ENCODE assay signal across 28 mouse cellular contexts in genomic region chr17:92733941-92734340, GRCm38 (mm10).
"Had no signal": no experiment of that assay in that cellular context is flagged by ENCODE, and none has a peak within 500 bp of the region (broad histone marks: within the 10 kb centered on the region; RNA-seq: fewer than 3 reads in every experiment).

No protein-coding gene starts in this region.

- H3K4me1 ChIP-seq: limb, embryonic 10.5 days; limb, embryonic 12.5 days; limb, embryonic 13.5 days; limb, embryonic 15.5 days; liver, embryonic 12.5 days; liver, embryonic 13.5 days; liver, embryonic 15.5 days; lung, embryonic 15.5 days; megakaryocyte, embryonic 14.5 days; midbrain, embryonic 10.5 days; midbrain, embryonic 12.5 days; midbrain, embryonic 13.5 days; midbrain, embryonic 15.5 days; neural tube, embryonic 12.5 days had no signal

- H3K36me3 ChIP-seq: limb, embryonic 10.5 days; limb, embryonic 12.5 days; limb, embryonic 13.5 days; limb, embryonic 15.5 days; liver, embryonic 12.5 days; liver, embryonic 13.5 days; liver, embryonic 15.5 days; lung, embryonic 15.5 days; midbrain, embryonic 10.5 days; midbrain, embryonic 12.5 days; midbrain, embryonic 13.5 days; midbrain, embryonic 15.5 days; neural tube, embryonic 12.5 days had no signal

- H3K4me3 ChIP-seq: limb, embryonic 10.5 days; limb, embryonic 12.5 days; limb, embryonic 13.5 days; limb, embryonic 15.5 days; liver, embryonic 12.5 days; liver, embryonic 13.5 days; liver, embryonic 15.5 days; lung, embryonic 15.5 days; megakaryocyte, embryonic 14.5 days; midbrain, embryonic 10.5 days; midbrain, embryonic 12.5 days; midbrain, embryonic 13.5 days; midbrain, embryonic 15.5 days; myocyte; neural tube, embryonic 12.5 days had no signal

- H3K27me3 ChIP-seq: limb, embryonic 12.5 days; limb, embryonic 13.5 days; limb, embryonic 15.5 days; liver, embryonic 12.5 days; liver, embryonic 13.5 days; liver, embryonic 15.5 days; lung, embryonic 15.5 days; megakaryocyte, embryonic 14.5 days; midbrain, embryonic 12.5 days; midbrain, embryonic 13.5 days; midbrain, embryonic 15.5 days; neural tube, embryonic 12.5 days had no signal

- DNase-seq: left cerebral cortex, postnatal 4 days; liver; liver, embryonic 13.5 days; liver, postnatal 0 days; lung, adult 18-20 months; lung, adult 2 months; lung, embryonic 14.5 days; lung, postnatal 10 days; lung, postnatal 14 days; lung, postnatal 36 days; lung, postnatal 4 days; midbrain, embryonic 14.5 days had no signal

- H3K27ac ChIP-seq: limb, embryonic 10.5 days; limb, embryonic 12.5 days; limb, embryonic 13.5 days; limb, embryonic 15.5 days; liver, embryonic 12.5 days; liver, embryonic 13.5 days; liver, embryonic 14.5 days; liver, embryonic 15.5 days; lung, embryonic 15.5 days; macrophage; midbrain, embryonic 10.5 days; midbrain, embryonic 12.5 days; midbrain, embryonic 13.5 days; midbrain, embryonic 15.5 days; neural tube, embryonic 12.5 days had no signal

- H3K9ac ChIP-seq: limb, embryonic 12.5 days; limb, embryonic 13.5 days; limb, embryonic 15.5 days; liver, embryonic 12.5 days; liver, embryonic 13.5 days; liver, embryonic 14.5 days; liver, embryonic 15.5 days; liver, postnatal 0 days; lung, embryonic 14.5 days; lung, embryonic 15.5 days; midbrain, embryonic 12.5 days; midbrain, embryonic 13.5 days; midbrain, embryonic 15.5 days; neural tube, embryonic 12.5 days had no signal

- H3K9me3 ChIP-seq: limb, embryonic 10.5 days; limb, embryonic 12.5 days; limb, embryonic 13.5 days; limb, embryonic 15.5 days; liver, embryonic 12.5 days; liver, embryonic 13.5 days; liver, embryonic 15.5 days; lung, embryonic 15.5 days; megakaryocyte, embryonic 14.5 days; midbrain, embryonic 10.5 days; midbrain, embryonic 12.5 days; midbrain, embryonic 13.5 days; midbrain, embryonic 15.5 days; neural tube, embryonic 12.5 days had no signal
